Mouse (Mus musculus) gastrocnemius, postnatal 14 days (tissue): Measurements from ENCODE around the gene Luzp1. TPM values are rescaled to one million over a fixed set of nuclear protein-coding genes. Genes with fewer than 3 reads are reported as not detected.
A peak's percentile ranks its signal among the peaks of the same experiment; 100 is the strongest.

ENCODE experiments used
- DNase-seq: peaks from one replicate; pipeline ENCODE4 v3.0.0; 2021; ENCODE audit warnings: mixed read lengths
- intact Hi-C: fragments of 180-260 bp; cut with DNase I; formaldehyde crosslinking; loops from one replicate; pipeline ENCODE4 v1.15.1; 2025; ENCODE audit warnings: low total_unique reads
- total RNA-seq, 2 experiments: library from RNA; stranded (reverse); gene quantifications; 2 replicates each; pipeline ENCODE4 v1.2.3; 2021

Luzp1 gene
- total RNA-seq, 2 experiments from 2014 or later, result 17.4 to 20.6 TPM

DNA sequence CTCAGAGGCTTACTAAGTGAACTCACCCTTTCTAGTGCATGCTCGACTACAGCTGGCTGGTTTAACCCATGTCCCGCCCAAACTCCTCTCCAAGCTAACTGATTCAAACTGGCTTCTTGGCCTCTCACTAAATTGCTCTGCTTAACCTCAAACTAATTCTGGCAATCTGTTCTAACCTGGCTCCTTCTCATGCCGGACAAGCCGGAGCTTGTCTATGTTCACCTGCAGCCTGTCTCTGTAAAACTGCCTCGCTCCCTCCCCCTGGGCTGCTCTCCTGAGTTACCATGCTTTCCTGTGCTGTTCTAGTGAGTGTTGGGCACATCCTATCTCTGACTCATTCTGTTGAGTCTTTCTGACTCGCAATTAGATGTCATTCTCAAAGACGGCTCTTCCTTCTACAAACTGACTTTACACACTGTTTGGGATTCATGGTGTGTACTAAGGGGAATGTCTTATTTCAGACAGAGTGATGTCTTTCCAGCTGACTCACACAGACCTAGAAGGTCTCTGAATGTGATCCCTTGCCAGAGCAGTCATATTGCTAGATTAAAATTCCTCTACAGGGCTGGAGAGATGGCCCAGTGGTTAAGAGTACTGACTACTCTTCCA lies 128.8 kb downstream of the Luzp1 start:
- no peak for DNase-seq
- intact Hi-C loops, result no loop called here

DNA sequence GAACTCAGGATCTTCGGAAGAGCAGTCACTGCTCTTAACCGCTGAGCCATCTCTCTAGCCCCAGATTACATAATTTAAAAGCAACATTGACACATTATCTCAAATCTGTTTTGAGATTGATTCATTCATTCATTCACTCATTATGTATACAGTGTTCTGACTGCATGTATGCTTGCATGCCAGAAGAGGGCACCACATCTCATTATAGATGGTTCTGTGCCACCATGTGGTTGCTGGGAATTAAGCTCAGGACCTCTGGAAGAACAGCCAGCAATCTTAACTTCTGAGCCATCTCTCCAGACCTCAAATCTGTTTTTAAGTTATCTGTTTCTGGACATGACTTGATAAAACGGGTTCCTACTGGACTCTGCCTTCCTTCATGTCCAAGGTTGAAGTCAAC lies 130.3 kb downstream of the Luzp1 start:
- DNase-seq, result no peak
- intact Hi-C loops, result no loop called here

DNA sequence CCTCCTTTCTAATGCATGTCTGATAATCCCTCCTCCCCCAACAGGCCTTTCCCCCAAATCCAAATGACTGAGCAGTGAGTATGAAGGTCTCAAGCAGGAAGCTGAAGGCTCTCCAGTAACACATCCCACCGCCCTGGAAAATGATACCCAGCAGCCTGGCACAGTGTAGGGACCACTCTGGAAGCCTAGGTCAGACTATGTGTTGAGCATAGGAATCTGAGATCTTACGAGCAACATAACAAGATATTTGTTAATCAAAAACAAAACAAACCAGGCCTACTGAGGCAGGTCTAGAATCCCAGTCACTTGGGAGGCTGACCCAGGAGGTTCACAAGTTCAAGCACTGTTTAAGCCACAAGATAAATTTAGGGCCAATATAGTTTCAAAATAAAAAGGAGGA lies 131.0 kb downstream of the Luzp1 start:
- no peak for DNase-seq
- intact Hi-C loops, result no loop called here

DNA sequence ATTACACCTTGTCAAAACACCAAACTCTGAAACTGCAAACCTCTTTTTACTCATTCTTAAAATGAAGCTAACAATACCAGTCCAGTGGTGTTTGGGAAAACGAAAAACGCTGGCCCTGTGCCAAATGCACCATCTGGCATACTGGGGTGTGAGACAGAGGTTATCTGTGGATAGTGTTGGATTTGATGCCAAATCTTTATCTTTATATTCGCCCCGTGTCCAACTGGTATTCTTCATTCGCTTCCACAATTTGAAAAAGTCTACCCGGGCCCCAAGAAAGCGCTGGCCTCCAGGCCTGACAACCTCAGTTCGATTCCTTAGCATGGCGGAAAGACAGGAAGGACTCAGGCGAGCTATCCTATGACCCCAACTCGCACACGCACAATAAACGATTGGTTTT lies 131.9 kb downstream of the Luzp1 start:
- intact Hi-C loops, result no loop called here
- DNase-seq, result peak; percentile 56

DNA sequence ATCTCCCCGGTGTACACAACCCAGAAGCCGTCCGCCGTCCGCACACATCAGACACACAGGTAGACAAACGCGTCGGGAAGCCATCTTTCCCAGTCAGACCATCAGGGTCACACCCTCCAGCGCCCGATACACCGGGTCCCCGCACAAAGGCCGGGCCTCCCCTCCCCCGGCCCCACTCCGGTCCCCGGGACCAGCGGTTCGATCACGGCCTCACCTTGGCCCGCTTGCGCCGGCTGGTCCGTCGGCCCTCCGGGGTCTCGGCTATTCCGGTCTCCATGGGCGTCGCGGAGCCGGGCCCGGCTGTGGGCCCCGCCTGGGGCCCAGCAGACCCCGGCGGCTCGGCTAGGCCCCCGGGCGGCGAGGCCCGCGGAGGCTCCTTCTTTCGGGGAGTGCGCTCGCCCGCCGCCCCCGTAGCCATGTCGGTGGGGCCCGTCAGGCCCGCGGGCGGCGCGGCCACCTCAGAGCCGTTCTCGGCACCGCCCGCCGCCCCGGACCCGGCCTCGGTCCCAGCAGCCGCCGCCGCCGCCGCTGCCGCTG lies 132.5 kb downstream of the Luzp1 start:
- DNase-seq, result peak; percentile 22
- intact Hi-C loops, result no loop called here

DNA sequence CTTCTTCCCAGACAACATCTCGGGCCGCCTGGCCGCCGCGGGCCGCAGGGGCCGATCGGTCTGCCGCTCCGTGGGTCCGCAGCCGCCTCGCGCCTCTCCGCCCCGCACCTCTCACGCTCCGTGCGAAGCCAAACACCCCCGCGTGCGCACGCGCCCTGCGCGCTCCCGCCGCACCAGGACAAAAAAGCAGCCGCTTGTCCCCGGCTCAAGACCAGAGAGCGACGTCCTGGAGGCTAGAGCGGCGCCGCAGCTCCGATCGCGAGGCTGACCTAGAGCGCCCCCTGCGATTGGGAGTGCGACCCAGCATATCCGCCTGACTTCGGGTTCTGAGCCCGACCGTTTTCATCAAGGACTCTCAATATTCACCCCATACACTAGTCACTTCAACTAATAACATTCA lies 133.0 kb downstream of the Luzp1 start, which contains the start of gene Kdm1a:
Kdm1a (minus strand) TSS at position 156 of the 400 bp plus-strand sequence.
- DNase-seq, result peak; percentile 94
- intact Hi-C loops, result no loop called here

Other genes with a start within 250 kb of the Luzp1 start
- 100 to 1,000 TPM; 212 to 226 TPM for gene Tcea3, start 222.0 kb upstream of the Luzp1 start, total RNA-seq
- 10 to 100 TPM; 35.9 to 47.2 TPM for gene Zfp46, start 185.1 kb upstream of the Luzp1 start, total RNA-seq
- gene Hnrnpr, start 158.8 kb upstream of the Luzp1 start, total RNA-seq, result 10 to 100 TPM; 23.0 to 30.3 TPM
- gene Htr1d, start 46.2 kb upstream of the Luzp1 start, total RNA-seq, result not detected
- gene 6030445D17Rik, start 7.5 kb upstream of the Luzp1 start, total RNA-seq, result under 1 TPM in 1 of 2 experiments, not detected in 1; 0.16 TPM
- 10 to 100 TPM; 20.4 to 21.0 TPM for gene Kdm1a, start 133.0 kb downstream of the Luzp1 start, total RNA-seq
- gene Tex46, start 140.7 kb downstream of the Luzp1 start, total RNA-seq, result not detected
- gene Lactbl1, start 152.9 kb downstream of the Luzp1 start, total RNA-seq, result not detected